Mouse (Mus musculus) CH12.LX (cell line): ENCODE measurements around the gene Atg9b.

Source experiments
- CHD2 ChIP-seq: IDR thresholded peaks from 2 replicates; pipeline ENCODE4 v1.6.1; 2011; ENCODE audit warnings: low read length, improper control_type of control experiment
- CTCF ChIP-seq, 2 experiments: IDR thresholded peaks in 1 of 2; conservative IDR thresholded peaks in 1 of 2; 2 replicates each; pipeline ENCODE4 v1.5.1; 2011 to 2012; ENCODE audit warnings: low read depth in 2 of 2, low read length in 2 of 2, improper control_type of control experiment in 1 of 2, inconsistent platforms in 1 of 2, mild to moderate bottlenecking in 1 of 2, moderate library complexity in 1 of 2
- EP300 ChIP-seq: IDR thresholded peaks from 2 replicates; pipeline ENCODE4 v1.6.1; 2011; ENCODE audit warnings: low read length, improper control_type of control experiment
- MAZ ChIP-seq: IDR thresholded peaks from 2 replicates; pipeline ENCODE4 v1.6.1; 2012; ENCODE audit warnings: low read depth, mild to moderate bottlenecking, inconsistent platforms, low read length, improper control_type of control experiment, moderate library complexity
- NRF1 ChIP-seq: IDR thresholded peaks from 2 replicates; pipeline ENCODE4 v1.6.1; 2014; ENCODE audit warnings: low read depth, mild to moderate bottlenecking, inconsistent platforms, low read length, improper control_type of control experiment, moderate library complexity
- POLR2A ChIP-seq: IDR thresholded peaks from 2 replicates; pipeline ENCODE4 v1.6.1; 2011; ENCODE audit warnings: low read depth, mild to moderate bottlenecking, improper control_type of control experiment, low read length
- SMC3 ChIP-seq: IDR thresholded peaks from 2 replicates; pipeline ENCODE4 v1.6.1; 2011; ENCODE audit warnings: low read depth, low read length, improper control_type of control experiment

- TF ChIP-seq EP300 = no peak
- no peak for TF ChIP-seq POLR2A
- no peak for TF ChIP-seq CTCF (conservative IDR thresholded peaks at IDR 0.05 in 1 of 2, IDR thresholded peaks at IDR 0.05 in 1 of 2; ENCODE audit: low read depth in 2 of 2, low read length in 2 of 2)
- no peak for TF ChIP-seq MAZ
- TF ChIP-seq CHD2 = no peak
- no peak for TF ChIP-seq SMC3
- no peak for TF ChIP-seq NRF1
These were observed 47.4 kb downstream of the Atg9b start for GRCm38 (mm10) chr5:24344477-24345051.
